Mouse (Mus musculus) A20 (cell line): ENCODE measurements around the gene Etfa.
A peak's percentile ranks its signal among the peaks of the same experiment; 100 is the strongest.

Source experiments
- DNase-seq: peaks from one replicate; pipeline ENCODE4 v3.0.0-alpha.2; 2011; ENCODE audit warnings: low read depth, low spot score

Etfa gene

DNA sequence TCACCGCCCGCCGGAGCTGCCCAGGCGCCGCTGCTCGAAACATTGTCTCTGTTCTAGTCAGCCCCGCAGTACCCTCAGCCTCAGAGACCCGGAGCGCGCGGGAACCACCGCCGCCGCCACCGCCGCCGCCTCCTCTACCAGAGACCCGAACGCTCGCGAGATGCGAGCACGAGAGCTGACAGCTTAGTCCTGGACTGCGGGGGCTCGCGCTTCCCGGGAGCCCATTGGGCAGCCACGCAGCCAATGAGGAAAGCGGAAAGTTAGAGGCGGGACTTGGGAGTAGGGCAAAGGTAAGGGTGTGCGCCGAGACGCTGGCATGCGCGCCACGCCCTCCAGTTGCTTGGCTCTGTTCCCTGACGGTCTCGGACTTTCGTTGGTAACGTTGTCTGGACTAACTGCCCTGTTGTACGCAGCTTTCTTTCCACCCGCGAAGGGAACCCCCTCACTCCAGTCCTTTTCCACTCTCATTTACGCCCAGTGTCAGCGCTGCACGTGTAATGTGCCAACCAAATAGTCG is at the start of gene Etfa:
Gene Etfa (minus strand): TSS at position 217 of the 517 bp plus-strand sequence.
- DNase-seq, result peak; percentile 98

DNA sequence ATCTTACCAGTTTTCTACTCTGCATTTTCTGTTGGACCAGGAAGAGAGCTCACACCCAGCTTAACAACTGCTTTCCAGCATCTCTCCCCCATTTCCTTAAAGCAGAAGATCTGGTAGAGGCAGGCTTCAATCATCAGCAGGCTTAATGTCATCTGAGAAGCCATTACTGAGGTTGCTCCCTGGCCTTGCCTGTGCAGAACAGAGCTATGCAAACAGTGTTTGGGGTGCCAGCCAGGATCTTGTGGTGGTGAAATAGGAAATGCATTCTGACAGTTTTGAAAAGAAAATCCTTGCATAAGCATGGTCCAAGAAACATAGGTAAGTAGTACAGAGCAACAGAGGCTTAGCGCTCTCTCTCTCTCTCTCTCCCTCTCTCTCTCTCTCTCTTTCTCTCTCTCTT is 48.9 kb upstream of the Etfa start:
- DNase-seq, result no peak

DNA sequence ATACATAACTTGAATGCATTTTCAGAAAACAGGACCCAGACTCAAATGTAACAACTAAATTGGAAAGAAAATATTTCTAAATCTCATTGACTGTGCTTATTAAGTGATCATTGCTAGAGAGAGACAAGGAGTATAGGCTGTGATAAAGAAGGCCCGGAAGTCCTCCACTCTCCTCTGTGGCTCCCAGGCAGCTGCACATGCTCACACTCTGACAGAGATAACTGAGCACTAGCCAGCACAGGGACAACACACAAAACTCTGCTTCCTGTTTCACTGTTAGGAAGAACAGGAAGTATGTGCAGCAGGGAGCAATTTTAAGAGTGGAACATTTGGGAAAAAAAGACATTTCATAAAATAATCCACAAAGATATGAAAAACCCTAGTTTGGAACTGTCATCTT is 42.9 kb upstream of the Etfa start:
- DNase-seq, result no peak

DNA sequence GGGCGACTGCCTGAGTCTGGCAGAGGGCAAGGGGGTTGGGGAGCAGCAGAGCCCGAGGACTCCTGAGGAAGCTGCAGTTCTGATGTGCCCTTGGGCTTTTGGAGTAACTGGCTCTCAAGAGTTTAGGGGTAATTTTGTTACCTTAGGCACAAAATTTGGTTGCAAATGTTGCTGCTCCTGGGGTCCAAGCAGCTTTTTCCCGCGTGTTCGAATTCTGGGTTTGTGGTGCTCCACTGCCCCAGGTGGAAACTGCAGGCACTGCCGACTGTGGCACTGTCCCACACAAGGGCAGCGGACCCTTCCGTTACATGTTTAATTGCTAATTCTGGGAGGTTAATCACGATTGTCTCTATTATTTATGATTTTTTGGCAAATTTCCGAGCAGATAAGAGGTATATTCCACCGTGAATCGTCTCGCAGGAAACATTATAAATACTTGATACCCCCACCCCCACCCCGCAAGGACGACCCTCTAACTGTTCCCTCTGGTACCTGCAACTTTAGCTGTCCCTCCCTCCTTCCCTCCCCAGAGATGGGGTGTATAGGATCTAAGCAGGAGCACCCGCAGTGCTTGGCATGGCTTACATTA is 37.4 kb upstream of the Etfa start:
- no peak for DNase-seq

DNA sequence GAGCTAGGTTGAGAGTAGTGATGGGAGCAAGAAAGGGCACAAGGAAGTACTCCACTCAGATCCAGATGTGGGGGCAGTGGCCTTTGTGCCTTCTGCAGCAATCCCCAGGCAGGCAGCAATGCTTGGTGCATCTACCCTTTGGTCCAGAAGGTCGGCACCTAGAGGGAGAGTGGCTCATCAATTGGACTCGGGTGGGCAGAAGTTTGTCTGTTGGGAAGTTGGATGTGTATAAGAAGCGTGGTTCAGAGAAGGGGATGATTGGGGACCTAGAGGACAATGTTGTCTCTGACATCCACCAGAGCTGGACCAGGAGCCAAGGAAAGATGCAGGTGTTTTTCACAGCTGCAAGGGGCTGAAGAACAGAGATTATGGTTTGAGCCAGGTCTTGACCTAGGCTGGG is 36.8 kb upstream of the Etfa start:
- no peak for DNase-seq

DNA sequence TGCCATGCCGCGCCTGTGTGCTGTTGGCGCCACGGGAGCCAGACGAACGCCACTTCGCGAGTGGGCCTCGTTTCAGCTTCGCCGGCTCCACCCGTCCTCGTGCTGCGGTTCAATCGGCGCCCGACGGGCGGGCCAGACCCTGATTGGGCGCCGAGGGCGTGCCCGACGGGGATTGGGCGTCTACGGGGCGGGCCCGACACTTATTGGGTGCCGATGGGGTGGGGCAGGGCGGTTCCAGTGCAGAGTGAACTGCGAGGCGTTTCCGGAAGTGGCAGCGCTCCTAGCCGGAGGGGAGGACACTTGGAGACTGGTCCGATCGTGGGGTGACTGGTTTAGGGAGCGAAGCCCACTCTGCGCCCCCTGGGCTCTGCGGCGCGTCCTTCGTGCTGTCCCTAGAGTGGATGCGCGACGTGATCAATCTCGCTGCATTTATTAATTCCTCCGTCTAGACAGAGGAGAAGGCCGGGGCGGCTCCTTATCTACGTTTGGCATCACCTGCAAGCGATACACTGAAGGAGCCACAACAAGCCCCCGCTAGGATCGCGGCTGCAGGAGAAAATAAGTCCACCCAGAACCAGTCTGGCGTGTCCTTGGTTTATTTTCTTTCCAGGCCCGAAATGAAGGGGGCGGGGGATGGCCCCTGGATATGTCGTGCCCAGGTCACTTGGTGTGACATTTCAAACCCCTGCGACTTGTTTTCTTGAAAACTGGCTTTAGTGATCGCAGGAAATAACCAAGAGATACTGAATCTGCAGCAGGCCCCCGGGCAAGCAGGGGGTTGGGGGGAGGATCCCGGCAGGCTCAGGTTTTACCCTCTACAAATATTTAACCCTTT is 34.4 kb upstream of the Etfa start:
- DNase-seq, result no peak

DNA sequence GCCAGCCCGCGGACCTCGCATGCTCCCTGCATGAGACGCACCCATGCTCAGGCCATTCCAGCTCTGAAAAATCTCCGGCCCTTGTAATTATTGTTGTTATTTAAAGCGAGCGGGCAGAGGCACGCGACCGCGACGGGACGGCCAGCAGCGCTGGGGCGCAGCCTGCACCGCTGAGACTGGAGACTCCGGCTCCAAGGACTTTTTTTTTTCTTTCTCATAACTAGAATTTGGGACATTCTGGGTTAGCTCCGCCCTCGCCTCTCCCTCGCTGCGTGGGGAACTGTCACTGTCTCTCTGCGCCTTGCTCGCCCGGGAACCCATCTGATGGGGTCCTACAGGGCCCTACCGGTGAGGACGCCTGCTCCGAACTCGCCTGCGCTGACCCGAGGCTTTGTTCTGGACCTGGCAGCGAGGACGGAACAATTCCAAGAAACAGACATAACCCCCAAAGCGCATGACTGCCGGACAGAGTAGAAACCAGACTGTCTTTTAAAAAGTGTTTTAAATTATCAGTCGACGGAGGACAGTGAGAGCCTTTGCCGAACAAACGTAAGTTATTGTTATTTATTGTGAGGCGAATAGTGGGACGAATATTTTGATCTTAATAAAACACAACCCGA is 33.6 kb upstream of the Etfa start:
- DNase-seq, result no peak

DNA sequence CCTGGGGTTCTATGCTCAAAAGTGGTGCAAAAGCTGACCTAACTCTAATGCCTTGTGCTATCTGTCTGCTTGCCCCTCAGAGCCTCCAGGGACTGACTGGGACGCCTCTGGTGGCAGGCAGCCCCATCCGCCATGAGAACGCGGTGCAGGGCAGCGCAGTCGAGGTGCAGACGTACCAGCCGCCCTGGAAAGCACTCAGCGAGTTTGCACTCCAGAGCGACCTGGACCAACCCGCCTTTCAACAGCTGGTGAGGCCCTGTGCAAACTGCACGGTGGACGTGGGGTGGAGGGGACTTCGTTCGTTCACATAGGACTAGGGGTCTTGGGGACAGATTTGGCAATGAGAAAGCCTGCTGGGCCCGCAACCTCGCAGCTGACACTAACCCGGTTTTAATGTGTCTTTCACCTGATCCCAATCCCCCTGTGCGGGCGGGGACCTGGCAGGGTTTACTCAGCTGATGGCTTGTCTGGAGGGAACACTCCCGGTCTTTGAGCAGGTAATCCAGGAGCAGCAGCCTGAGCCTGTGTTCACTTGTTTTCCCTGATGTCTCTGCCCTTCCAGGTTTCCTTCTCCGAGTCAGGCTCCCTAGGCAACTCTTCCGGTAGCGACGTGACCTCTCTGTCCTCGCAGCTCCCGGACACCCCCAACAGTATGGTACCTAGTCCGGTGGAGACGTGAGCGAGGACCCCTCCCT is 33.0 kb upstream of the Etfa start:
- DNase-seq, result no peak

DNA sequence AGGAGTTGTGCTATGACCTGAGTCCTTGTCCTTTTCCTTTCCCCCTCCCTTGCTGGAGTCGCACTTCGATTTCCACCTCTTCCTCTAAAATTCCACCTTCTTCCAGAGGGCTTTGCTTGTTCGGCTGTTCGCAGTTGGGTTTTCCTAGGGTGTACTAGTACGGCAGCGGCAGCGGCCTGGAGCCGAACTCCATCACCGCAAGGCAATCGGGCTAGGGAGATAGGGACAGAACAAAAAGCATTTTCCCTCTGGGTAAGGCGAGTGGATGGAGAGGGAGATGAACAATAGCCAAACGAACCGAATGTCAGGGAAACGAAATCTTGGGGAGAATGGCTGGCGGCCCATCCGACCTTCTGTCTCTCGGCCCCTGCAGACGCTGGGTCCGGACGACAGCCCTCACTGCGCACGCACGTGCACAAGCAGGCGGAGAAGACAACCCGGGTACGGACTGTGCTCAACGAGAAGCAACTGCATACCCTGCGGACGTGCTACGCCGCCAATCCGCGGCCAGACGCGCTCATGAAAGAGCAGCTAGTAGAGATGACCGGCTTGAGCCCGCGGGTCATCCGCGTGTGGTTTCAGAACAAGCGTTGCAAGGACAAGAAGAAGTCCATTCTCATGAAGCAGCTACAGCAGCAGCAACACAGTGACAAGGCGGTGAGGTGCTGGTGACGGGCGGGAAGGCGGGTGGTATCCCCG is 31.8 kb upstream of the Etfa start:
- DNase-seq, result no peak

DNA sequence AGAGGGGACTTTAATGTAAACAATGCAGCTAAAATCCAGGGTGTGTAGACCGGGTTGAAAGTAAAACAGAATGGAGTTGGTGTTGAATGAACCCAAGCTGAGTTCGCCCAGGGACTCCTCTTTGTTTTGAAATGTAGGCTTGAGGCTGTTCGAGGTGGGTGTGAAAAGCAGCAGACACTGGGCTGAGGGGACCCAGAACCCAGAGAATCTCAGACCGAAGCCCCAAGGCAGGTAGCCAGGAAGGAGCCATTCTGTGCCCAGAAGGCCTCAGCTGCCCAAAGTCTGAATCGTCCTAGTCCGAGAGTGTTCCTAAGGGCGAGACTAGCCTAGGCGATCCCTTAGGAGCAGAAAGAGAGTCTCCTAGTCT is 31.3 kb upstream of the Etfa start:
- DNase-seq, result no peak

DNA sequence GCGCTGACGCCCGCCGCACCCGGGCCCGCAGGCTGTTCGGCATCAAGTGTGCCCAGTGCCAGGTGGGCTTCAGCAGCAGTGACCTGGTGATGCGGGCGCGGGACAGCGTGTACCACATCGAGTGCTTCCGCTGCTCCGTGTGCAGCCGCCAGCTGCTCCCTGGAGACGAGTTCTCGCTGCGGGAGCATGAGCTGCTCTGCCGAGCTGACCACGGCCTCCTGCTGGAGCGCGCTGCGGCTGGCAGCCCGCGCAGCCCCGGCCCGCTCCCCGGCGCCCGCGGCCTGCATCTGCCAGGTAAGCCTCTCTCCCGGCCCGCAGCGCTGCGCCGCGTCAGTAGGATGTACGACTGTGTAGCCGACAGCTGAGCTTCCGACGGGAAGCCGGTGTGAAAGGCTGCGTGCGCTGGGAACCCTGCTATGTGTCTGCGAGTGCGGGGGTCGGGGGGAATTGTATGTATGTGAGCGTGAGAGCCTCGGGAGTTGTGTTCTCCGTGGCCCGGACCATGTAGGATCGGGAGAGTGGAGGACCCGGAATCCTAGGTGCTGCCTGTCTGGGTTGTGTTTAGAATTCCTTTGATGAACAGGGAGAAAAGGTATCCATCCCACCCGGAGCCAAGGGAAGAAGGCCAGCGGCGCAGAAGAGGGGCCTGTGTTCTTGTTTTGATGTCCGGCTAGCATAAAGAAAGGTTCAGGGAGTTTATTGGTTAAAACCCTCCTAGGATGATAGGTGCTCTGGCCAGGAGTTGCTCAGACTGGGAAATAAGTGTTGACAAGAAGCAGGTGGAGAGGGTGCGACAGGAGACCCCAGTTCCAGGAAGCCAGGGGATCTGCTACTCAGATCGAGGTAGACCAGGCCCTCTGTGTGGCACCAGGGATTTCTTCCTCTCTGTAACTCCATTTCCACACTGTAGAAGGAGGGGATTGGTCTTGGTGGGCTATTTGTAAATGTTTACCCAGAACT is 30.6 kb upstream of the Etfa start:
- no peak for DNase-seq

DNA sequence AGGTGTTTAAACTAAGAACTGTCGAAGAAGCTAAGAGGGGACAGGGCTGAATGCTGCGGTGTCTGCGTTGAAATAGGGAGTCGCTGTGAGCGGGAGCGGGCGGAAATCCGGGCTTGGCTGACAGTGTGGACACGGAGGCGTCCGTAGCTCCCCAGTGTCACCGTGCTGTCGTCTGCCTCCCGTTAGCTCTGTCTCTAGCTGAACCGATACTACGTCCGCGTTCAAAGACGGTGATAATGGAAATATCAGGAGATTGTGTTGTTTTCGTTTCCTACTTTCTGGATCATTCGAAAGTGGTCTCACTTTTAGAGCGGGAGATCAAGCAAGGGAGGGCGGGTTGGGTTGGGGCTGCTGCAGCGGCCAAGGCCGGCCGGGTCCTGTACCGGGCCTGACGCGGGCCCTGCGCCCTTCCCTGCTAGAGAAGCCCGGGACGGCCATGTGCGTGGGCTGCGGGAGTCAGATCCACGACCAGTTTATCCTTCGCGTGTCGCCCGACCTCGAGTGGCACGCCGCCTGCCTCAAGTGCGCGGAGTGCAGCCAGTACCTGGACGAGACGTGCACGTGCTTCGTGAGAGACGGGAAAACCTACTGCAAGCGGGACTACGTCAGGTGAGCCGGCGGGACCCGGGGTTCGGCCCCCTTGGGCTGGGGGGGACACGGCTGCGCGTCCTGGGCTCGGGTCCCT is 29.8 kb upstream of the Etfa start:
- no peak for DNase-seq

DNA sequence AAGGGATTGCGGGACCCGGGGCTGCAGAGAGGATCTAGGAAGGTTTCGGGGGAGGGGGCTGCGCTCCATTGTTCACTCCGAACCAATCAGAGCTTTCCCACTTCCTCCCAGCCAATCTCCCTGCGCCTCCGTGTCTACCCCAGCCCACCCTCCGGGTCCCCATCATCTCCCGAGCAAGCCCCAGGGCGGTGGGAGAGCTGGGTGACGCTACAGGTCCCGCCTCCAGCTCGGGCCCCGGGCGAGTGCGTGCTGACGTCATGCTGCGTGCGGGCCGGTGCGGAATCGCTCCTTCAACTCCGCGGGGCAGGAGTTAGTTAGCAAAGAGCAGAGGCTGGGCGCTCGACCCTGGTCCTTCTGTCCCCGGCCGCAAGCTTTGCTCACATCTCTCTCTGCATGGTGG is 28.8 kb upstream of the Etfa start:
- peak; percentile 77 for DNase-seq

DNA sequence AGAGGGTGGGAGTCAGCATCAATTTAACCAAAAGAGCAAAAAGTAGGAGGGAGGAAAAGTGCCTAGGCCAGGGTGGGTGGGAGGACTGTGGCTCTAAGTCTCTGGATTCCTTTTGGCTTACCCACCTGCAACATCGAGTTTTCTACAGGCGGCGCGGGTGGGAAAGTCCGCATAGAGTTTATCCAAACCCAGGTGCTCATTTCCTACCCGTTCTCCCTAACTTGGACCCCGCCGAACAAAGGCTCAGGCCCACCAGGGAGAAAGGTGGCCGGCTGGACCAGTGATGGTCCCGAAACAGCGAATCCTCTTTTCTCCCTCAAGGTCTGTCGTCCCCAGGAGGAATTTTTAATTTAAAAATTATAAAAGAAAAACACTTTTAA is 28.3 kb upstream of the Etfa start:
- no peak for DNase-seq

DNA sequence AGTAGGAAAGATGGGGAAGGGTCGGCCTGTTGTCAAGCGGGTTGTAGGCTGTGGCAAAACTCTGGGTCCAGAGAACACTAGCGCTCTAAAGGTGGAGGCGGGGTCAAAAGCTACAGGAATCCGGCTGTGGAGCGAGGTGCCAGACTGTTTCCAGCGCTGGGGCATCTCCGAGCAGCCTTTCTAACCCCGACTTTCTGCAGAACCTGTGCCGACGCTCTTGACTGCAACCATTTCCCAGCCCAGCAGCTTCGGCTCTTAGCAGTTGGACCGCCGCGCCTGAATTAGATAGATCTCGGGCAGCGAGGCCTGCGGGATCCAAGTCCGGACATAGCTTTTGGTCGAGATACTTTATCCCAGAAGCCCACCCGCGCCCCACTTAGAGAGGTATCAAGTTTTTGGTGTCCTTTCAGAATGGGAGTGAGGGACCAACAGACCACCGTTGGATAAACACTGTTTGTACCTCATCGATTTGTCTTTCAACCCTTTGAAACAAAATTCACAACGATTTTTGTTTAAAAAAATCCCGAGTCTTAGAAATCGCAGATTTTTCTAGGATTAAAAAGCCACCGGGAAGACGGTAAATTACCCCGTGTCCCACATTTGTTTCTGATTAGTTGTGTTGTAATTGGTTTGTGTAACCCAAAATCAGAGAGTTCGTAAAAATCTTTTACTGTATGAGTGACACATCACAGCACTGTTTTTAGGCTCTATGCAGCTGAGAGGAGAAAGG is 27.8 kb upstream of the Etfa start:
- DNase-seq, result no peak

DNA sequence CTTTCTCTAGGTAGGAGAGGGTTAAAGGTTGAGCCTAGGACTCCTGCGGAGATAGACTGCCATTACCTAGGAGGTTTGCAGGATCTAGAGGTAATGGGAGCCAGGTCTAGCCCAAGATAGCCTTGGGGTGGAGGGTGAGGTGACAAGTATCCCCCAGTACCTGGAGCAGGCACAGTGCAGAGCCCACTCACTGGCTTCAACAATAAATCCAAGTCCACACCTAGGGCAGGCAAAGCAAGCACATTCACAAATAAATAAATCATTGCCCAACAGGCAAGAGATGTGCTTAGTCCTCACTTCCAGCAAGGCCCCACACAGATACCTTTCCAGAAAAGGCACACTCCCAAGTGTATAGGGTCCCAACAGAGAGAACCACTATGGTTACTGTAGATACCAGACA is 27.0 kb upstream of the Etfa start:
- DNase-seq, result no peak

DNA sequence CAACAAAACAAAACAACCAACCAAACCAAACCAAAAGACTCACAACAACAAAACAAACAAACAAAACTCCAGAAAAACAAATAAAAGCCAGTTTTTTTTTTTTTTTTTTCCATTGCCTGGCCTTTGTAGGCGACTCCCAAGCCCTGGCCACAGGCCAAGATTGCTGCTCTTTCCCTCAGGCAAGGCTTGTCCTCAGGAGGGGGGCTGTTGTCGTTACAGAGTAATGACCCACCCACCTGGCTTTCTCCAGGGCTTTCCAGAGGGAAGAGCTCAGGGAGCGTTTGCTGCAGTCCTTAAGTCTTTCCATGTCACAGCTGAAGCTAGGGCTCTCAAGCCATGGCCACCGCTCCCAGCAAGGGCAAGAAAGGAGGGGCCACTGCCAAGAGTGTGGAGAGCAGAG is 26.3 kb upstream of the Etfa start, which contains the start of gene Isl2:
Gene Isl2 (plus strand): TSS at position 296 of the 400 bp plus-strand sequence.
- DNase-seq, result no peak

DNA sequence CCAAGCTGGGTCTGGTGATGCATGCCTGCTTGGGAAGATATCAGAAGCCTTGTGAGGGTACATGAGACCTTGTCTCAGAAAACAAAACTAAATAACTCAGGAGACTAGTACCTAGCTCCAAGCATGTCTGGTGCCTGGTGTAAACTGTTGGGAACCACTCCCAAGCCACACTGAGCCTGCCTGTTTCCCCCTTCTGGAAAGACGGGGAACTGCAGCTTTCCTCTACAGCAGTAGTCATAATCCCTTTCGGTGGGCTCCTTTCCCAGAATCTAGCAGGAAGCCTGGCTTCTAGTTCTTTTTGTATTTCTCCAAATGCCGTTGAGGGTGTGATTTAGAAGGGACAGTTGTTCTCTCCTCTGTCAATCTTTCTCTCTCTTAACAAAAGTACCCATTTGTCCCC is 23.9 kb upstream of the Etfa start:
- DNase-seq, result peak; percentile 38

DNA sequence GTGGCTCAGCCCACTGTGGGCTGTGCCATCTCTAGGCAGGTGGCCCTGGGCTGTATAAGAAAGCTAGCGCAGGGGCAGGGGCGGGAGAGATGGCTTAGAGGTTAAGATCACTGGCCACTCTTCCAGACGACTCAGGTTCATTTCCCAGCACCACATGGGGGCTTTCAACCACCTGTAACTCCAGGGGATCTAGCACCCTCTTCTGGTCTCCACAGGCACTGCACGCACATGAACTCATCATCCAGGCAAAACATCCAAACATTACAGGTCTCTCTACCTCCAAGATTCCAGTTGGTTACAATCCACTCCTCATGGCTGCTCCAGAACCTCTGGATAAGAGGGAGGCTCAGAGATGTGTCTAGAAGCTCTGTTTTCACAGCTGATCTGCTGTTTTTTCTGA is 13.7 kb upstream of the Etfa start:
- DNase-seq, result peak; percentile 54
